Mouse (Mus musculus): ENCODE data around the gene Ell. TPM values are rescaled to one million over a fixed set of nuclear protein-coding genes. Genes with fewer than 3 reads are reported as not detected.
A peak's percentile ranks its signal among the peaks of the same experiment; 100 is the strongest.

Gene Ell
- 20.8 and 21.1 TPM in 2 replicates for polyA plus RNA-seq (2016; fragmentation: Nextera tagmentation; extraction: Ambion mirVana)

GRCm38 (mm10) chr8:70539077-70539813, at the start of gene Ell:
Ell (plus strand) TSS chr8:70539457.
- Histone ChIP-seq H3K4me1 (peaks cover 31% of the 10 kb centered on the region), H3K27ac (replicated peaks) (peak within 1 kb of the TSS; percentile 91), H3K4me3 (peak within 1 kb of the TSS; percentile 88), H3K27me3 (replicated peaks; ENCODE audit: low read depth, poor library complexity, severe bottlenecking) (no peaks in the 10 kb centered on the region), H3K36me3 (replicated peaks) (peaks cover 34% of the 10 kb centered on the region), H3K9me3 (no peaks in the 10 kb centered on the region)
- DNase-seq (ENCODE audit: low spot score) = peak; percentile 100
- WGBS = under 1% methylated on average over 58 of the region's 58 CpGs

- Histone ChIP-seq H3K27ac (replicated peaks) (peak overlapping the region; percentile 87), H3K27me3 (replicated peaks; ENCODE audit: low read depth, poor library complexity, severe bottlenecking) (peaks cover 100% of the 10 kb centered on the region), H3K36me3 (replicated peaks) (peaks cover 6% of the 10 kb centered on the region; the same call in 1 of the 2 replicates), H3K9me3 (no peaks in the 10 kb centered on the region), H3K4me1 (peaks cover 91% of the 10 kb centered on the region), H3K4me3 (peak overlapping the region; percentile 73)
- peak; percentile 77 for DNase-seq (ENCODE audit: low spot score)
- under 1% methylated on average over 41 of the region's 41 CpGs for WGBS
These were observed 49.7 kb upstream of the Ell start for GRCm38 (mm10) chr8:70489576-70489975.

- Histone ChIP-seq H3K36me3 (replicated peaks) (no peaks in the 10 kb centered on the region), H3K4me1 (peaks cover 98% of the 10 kb centered on the region), H3K27me3 (replicated peaks; ENCODE audit: low read depth, poor library complexity, severe bottlenecking) (peaks cover 100% of the 10 kb centered on the region), H3K9me3 (no peaks in the 10 kb centered on the region), H3K27ac (replicated peaks) (peak overlapping the region; percentile 87), H3K4me3 (peak overlapping the region; percentile 73)
- WGBS = 3% methylated on average over 10 of the region's 10 CpGs
- no peak for DNase-seq (ENCODE audit: low spot score)
These were observed 49.0 kb upstream of the Ell start for GRCm38 (mm10) chr8:70490061-70490879.

DNA sequence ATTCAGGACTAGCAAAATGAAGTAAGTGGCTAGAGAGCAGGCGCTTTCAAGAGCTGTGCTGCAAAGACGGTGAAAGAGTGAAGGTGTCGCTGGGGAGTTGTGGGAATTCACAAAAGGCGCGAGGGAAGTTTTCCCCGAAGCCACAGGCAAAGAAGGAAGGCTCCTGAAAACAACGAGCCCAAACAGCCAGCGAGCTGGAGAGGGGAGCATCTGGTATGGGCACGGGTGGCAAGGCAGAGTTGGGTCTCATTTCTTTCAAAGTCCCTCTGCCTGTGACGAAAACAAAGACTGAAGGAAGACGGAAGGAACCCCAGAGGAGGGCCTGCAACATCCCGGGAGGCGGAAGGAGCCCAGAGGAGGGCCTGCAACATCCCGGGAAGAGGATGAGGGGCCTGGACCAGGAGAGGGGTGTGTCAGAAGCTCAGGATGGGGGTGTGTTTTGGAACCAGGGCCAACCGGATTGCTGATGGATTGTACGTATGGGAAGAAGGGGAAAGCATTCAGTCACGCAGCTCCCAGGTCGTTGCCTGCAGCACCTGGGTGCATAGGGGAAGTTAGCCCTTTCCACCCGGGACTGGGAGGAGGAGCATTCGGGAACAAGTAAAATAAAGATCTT, 48.3 kb upstream of the Ell start:
- WGBS = 1% methylated on average over 20 of the region's 20 CpGs
- Histone ChIP-seq H3K36me3 (replicated peaks) (no peaks in the 10 kb centered on the region), H3K9me3 (no peaks in the 10 kb centered on the region), H3K27me3 (replicated peaks; ENCODE audit: low read depth, poor library complexity, severe bottlenecking) (peaks cover 100% of the 10 kb centered on the region), H3K4me1 (peaks cover 100% of the 10 kb centered on the region), H3K27ac (replicated peaks) (peak overlapping the region; percentile 87), H3K4me3 (peak overlapping the region; percentile 73)
- peak; percentile 67 for DNase-seq (ENCODE audit: low spot score)

GRCm38 (mm10) chr8:70492664-70493640, 46.3 kb upstream of the Ell start, which contains the start of gene Crlf1:
Crlf1 (plus strand) TSS chr8:70493158.
- peak within 1 kb of the TSS; percentile 87 for H3K27ac ChIP-seq (replicated peaks)

GRCm38 (mm10) chr8:70493692-70494415, 45.4 kb upstream of the Ell start:
- DNase-seq (ENCODE audit: low spot score) = peak; percentile 62
- H3K4me3 ChIP-seq = peak overlapping the region; percentile 73
- H3K27me3 ChIP-seq (replicated peaks; ENCODE audit: low read depth, poor library complexity, severe bottlenecking) = peaks cover 100% of the 10 kb centered on the region
- under 1% methylated on average over 47 of the region's 47 CpGs for WGBS
- peak overlapping the region; percentile 87 for H3K27ac ChIP-seq (replicated peaks)
- peaks cover 79% of the 10 kb centered on the region for H3K4me1 ChIP-seq
- H3K9me3 ChIP-seq = no peaks in the 10 kb centered on the region
- H3K36me3 ChIP-seq (replicated peaks) = peaks cover 15% of the 10 kb centered on the region

More at GRCm38 (mm10) chr8:70492664-70493640, 46.3 kb upstream of the Ell start, which contains the start of gene Crlf1:
- H3K36me3 ChIP-seq (replicated peaks) = peaks cover 9% of the 10 kb centered on the region
- under 1% methylated on average over 88 of the region's 93 CpGs for WGBS
- H3K9me3 ChIP-seq = no peaks in the 10 kb centered on the region
- peak; percentile 75 for DNase-seq (ENCODE audit: low spot score)
- peaks cover 100% of the 10 kb centered on the region for H3K27me3 ChIP-seq (replicated peaks; ENCODE audit: low read depth, poor library complexity, severe bottlenecking)
- peaks cover 83% of the 10 kb centered on the region for H3K4me1 ChIP-seq
- peak within 1 kb of the TSS; percentile 73 for H3K4me3 ChIP-seq

DNA sequence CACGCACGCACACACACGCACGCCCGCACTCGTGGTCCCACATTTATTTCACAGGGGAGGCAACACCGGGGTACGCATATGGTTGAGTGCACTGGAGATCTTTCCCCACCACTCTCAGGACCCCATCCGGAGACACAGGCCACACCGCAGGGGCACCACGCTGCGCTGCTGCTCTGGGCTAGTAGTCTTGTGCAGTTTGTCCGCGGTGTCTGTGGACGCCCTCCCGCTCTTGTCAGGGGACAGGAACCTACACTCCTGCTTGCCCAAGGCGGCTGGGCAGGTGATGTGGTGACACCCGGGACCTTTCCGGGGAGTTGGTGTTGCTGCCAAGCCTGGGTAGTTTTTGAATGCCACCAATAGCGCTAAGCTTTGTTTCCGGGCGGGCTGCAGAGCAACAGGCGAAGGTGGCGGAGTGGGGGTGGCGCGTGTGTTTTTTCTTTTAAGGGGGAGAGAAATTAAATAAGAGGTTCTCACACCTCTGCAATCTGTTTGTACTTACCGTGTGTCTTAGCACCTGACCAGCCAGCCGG, 44.8 kb upstream of the Ell start:
- no peaks in the 10 kb centered on the region for H3K9me3 ChIP-seq
- H3K4me3 ChIP-seq = peak overlapping the region; percentile 73
- peaks cover 100% of the 10 kb centered on the region for H3K27me3 ChIP-seq (replicated peaks; ENCODE audit: low read depth, poor library complexity, severe bottlenecking)
- DNase-seq (ENCODE audit: low spot score) = peak; percentile 60
- H3K36me3 ChIP-seq (replicated peaks) = peaks cover 21% of the 10 kb centered on the region
- H3K4me1 ChIP-seq = peaks cover 79% of the 10 kb centered on the region
- 2% methylated on average over 28 of the region's 28 CpGs for WGBS
- peak overlapping the region; percentile 87 for H3K27ac ChIP-seq (replicated peaks)

DNA sequence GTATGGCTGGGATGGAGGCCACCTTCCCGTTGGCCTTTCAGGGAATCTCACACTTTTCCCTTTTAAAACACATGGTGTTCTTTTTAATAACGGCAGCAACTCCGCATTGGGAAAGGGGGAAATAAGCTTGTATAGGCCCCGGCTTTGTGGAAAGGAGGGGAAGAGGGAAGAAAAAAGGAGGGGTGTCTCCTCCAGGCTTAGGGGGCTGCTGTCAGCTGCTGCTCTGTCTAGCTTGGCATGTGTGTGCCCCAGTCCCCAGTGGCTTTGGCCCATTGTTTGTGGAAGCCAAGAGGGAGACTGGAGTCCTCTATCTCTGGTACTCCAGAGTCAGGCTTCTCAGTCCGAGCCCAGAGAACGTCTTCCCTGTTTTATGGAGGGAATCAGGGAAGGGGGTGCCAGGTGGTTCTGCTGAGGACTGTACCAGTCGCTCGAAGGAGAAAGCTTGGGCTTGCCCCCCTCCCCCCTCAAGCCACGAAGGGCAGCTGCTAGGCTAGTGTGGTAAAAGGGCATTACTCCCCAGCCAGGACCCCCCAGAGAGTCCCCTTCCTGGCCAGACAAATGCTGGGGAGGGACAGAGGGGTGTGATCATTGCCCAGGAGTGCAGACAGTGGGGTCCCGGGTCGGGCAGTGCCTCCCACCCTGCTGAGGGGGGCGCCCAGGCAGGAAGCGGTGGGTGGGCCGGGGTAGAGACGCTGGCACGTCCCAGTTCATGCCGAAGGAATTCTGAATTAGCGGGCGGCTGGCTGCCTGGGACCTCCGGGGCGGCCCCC, 44.1 kb upstream of the Ell start:
- Histone ChIP-seq H3K4me3 (peak overlapping the region; percentile 73), H3K27ac (replicated peaks) (peak overlapping the region; percentile 87), H3K27me3 (replicated peaks; ENCODE audit: low read depth, poor library complexity, severe bottlenecking) (peaks cover 100% of the 10 kb centered on the region), H3K4me1 (peaks cover 79% of the 10 kb centered on the region), H3K36me3 (replicated peaks) (peaks cover 28% of the 10 kb centered on the region), H3K9me3 (no peaks in the 10 kb centered on the region)
- WGBS = 3% methylated on average over 21 of the region's 21 CpGs
- DNase-seq (ENCODE audit: low spot score) = peak; percentile 59

GRCm38 (mm10) chr8:70495771-70496062, 43.5 kb upstream of the Ell start:
- peaks cover 100% of the 10 kb centered on the region for H3K27me3 ChIP-seq (replicated peaks; ENCODE audit: low read depth, poor library complexity, severe bottlenecking)
- no peaks in the 10 kb centered on the region for H3K9me3 ChIP-seq
- H3K4me3 ChIP-seq = peak overlapping the region; percentile 73
- H3K27ac ChIP-seq (replicated peaks) = peak overlapping the region; percentile 87
- peaks cover 79% of the 10 kb centered on the region for H3K4me1 ChIP-seq
- WGBS = 7% methylated on average over 12 of the region's 12 CpGs
- H3K36me3 ChIP-seq (replicated peaks) = peaks cover 31% of the 10 kb centered on the region
- no peak for DNase-seq (ENCODE audit: low spot score)

DNA sequence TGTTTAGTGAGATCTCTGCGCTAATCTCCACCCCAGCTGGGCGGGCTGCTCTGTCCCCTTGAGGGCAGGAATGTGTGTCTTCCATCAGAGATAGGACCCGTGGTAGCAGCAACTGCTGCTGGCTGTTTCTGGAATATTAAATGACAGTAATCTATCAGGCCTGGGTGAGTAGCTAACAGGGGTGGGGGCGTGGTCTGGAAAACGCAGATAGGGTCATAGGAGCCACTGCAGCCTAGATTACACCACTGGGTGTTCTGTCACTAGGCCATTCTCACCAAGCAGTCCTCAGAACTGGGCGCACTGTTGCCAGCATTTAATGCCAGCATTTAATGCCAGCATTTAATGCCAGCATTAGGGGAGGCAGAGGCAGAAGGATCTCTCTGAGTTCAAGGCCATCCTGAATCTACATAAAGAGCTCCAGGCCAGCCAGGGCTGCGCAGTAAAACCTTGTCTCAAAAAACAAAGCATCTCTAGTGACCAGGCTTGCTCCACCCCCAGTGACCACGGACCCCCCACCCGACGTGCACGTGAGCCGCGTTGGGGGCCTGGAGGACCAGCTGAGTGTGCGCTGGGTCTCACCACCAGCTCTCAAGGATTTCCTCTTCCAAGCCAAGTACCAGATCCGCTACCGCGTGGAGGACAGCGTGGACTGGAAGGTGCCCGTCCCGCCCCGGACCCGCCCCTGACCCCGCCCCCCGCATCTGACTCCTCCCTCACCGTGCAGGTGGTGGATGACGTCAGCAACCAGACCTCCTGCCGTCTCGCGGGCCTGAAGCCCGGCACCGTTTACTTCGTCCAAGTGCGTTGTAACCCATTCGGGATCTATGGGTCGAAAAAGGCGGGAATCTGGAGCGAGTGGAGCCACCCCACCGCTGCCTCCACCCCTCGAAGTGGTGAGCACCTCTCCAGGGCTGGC, 38.6 kb upstream of the Ell start:
- Histone ChIP-seq H3K9me3 (no peaks in the 10 kb centered on the region), H3K4me1 (peaks cover 79% of the 10 kb centered on the region), H3K36me3 (replicated peaks) (peaks cover 50% of the 10 kb centered on the region), H3K27me3 (replicated peaks; ENCODE audit: low read depth, poor library complexity, severe bottlenecking) (peaks cover 89% of the 10 kb centered on the region), H3K27ac (replicated peaks) (no peak overlapping the region; the same call in none of the 2 replicates), H3K4me3 (peak overlapping the region; percentile 45)
- 10% methylated on average over 39 of the region's 39 CpGs for WGBS
- peak; percentile 60 for DNase-seq (ENCODE audit: low spot score)

Measured in embryonic facial prominence, embryonic 10.5 days (tissue).